Mouse (Mus musculus): Measurements from ENCODE around the gene Atxn1l. TPM values are rescaled to one million over a fixed set of nuclear protein-coding genes. Genes with fewer than 3 reads are reported as not detected.

The Atxn1l gene
- polyA plus RNA-seq, 1 experiment: 24.5 TPM

GRCm38 (mm10) chr8:109705320-109706075 lies 32.0 kb downstream of the Atxn1l start, which contains the start of gene Zfp821:
Gene Zfp821, plus strand, starts transcription at chr8:109705546.
- Histone ChIP-seq H3K4me3 (replicated peaks; ENCODE audit: extremely low read depth, low read depth, low read length) (peak within 1 kb of the TSS; percentile 65), H3K4me1 (ENCODE audit: control insufficient read depth, insufficient read depth, low read length) (0 out of 2 replicates have a peak, but pooled peaks cover 7% of the 10 kb centered on the region)
- TF ChIP-seq POLR2A (IDR thresholded peaks at IDR 0.05; ENCODE audit: borderline replicate concordance, extremely low read depth, low read depth, low read length): peak; percentile 49; the same call in 1 of the 2 replicates
- no peak for TF ChIP-seq CTCF (IDR thresholded peaks at IDR 0.05; ENCODE audit: insufficient read depth, low read length)
- peak; percentile 91 for DNase-seq
- under 1% methylated on average over 84 of the region's 100 CpGs for WGBS

- TF ChIP-seq CTCF (IDR thresholded peaks at IDR 0.05; ENCODE audit: insufficient read depth, low read length) (no peak), POLR2A (IDR thresholded peaks at IDR 0.05; ENCODE audit: borderline replicate concordance, extremely low read depth, low read depth, low read length) (no peak)
- 8% methylated on average over 24 of the region's 24 CpGs for WGBS
- DNase-seq: peak; percentile 55
- Histone ChIP-seq H3K4me1 (ENCODE audit: control insufficient read depth, insufficient read depth, low read length) (0 out of 2 replicates have a peak, but pooled peaks cover 7% of the 10 kb centered on the region), H3K4me3 (replicated peaks; ENCODE audit: extremely low read depth, low read depth, low read length) (peak overlapping the region; percentile 65)
Observed at GRCm38 (mm10) chr8:109704565-109705319, 32.8 kb downstream of the Atxn1l start.

GRCm38 (mm10) chr8:109698477-109698876 lies 39.1 kb downstream of the Atxn1l start:
- TF ChIP-seq CTCF (IDR thresholded peaks at IDR 0.05; ENCODE audit: insufficient read depth, low read length) (no peak), POLR2A (IDR thresholded peaks at IDR 0.05; ENCODE audit: borderline replicate concordance, extremely low read depth, low read depth, low read length) (no peak)
- Histone ChIP-seq H3K4me3 (replicated peaks; ENCODE audit: extremely low read depth, low read depth, low read length) (no peak overlapping the region), H3K4me1 (ENCODE audit: control insufficient read depth, insufficient read depth, low read length) (no peaks in the 10 kb centered on the region)
- no peak for DNase-seq
- 89% methylated on average over 3 of the region's 3 CpGs for WGBS

GRCm38 (mm10) chr8:109697754-109698153 lies 39.8 kb downstream of the Atxn1l start:
- TF ChIP-seq CTCF (IDR thresholded peaks at IDR 0.05; ENCODE audit: insufficient read depth, low read length) (no peak), POLR2A (IDR thresholded peaks at IDR 0.05; ENCODE audit: borderline replicate concordance, extremely low read depth, low read depth, low read length) (no peak)
- Histone ChIP-seq H3K4me1 (ENCODE audit: control insufficient read depth, insufficient read depth, low read length) (no peaks in the 10 kb centered on the region), H3K4me3 (replicated peaks; ENCODE audit: extremely low read depth, low read depth, low read length) (no peak overlapping the region)
- WGBS: 71% methylated on average over 1 of the region's 1 CpGs
- no peak for DNase-seq

GRCm38 (mm10) chr8:109694154-109694553 lies 43.4 kb downstream of the Atxn1l start:
- TF ChIP-seq POLR2A (IDR thresholded peaks at IDR 0.05; ENCODE audit: borderline replicate concordance, extremely low read depth, low read depth, low read length) (no peak), CTCF (IDR thresholded peaks at IDR 0.05; ENCODE audit: insufficient read depth, low read length) (no peak)
- no peak overlapping the region for H3K4me3 ChIP-seq (replicated peaks; ENCODE audit: extremely low read depth, low read depth, low read length)
- DNase-seq: no peak
- WGBS: 56% methylated on average over 6 of the region's 6 CpGs
- H3K4me1 ChIP-seq (ENCODE audit: control insufficient read depth, insufficient read depth, low read length): peaks cover 9% of the 10 kb centered on the region; the same call in 1 of the 2 replicates

- TF ChIP-seq CTCF (IDR thresholded peaks at IDR 0.05; ENCODE audit: insufficient read depth, low read length): no peak
- peak; percentile 94 for TF ChIP-seq POLR2A (IDR thresholded peaks at IDR 0.05; ENCODE audit: borderline replicate concordance, extremely low read depth, low read depth, low read length)
- peaks cover 9% of the 10 kb centered on the region; the same call in 1 of the 2 replicates for H3K4me1 ChIP-seq (ENCODE audit: control insufficient read depth, insufficient read depth, low read length)
- DNase-seq: peak; percentile 99
- WGBS: under 1% methylated on average over 57 of the region's 57 CpGs
- peak within 1 kb of the TSS; percentile 79 for H3K4me3 ChIP-seq (replicated peaks; ENCODE audit: extremely low read depth, low read depth, low read length)
Observed at GRCm38 (mm10) chr8:109693146-109693900, 44.2 kb downstream of the Atxn1l start, which contains the start of gene Ist1. Gene Ist1, minus strand, starts transcription at chr8:109693260.

GRCm38 (mm10) chr8:109692443-109693145 lies 44.9 kb downstream of the Atxn1l start:
- Histone ChIP-seq H3K4me3 (replicated peaks; ENCODE audit: extremely low read depth, low read depth, low read length) (peak overlapping the region; percentile 79), H3K4me1 (ENCODE audit: control insufficient read depth, insufficient read depth, low read length) (peaks cover 9% of the 10 kb centered on the region; the same call in 1 of the 2 replicates)
- TF ChIP-seq POLR2A (IDR thresholded peaks at IDR 0.05; ENCODE audit: borderline replicate concordance, extremely low read depth, low read depth, low read length) (no peak), CTCF (IDR thresholded peaks at IDR 0.05; ENCODE audit: insufficient read depth, low read length) (no peak)
- DNase-seq: no peak
- WGBS: under 1% methylated on average over 38 of the region's 38 CpGs

GRCm38 (mm10) chr8:109691769-109692168 lies 45.8 kb downstream of the Atxn1l start:
- no peak for TF ChIP-seq POLR2A (IDR thresholded peaks at IDR 0.05; ENCODE audit: borderline replicate concordance, extremely low read depth, low read depth, low read length)
- no peak for TF ChIP-seq CTCF (IDR thresholded peaks at IDR 0.05; ENCODE audit: insufficient read depth, low read length)
- Histone ChIP-seq H3K4me3 (replicated peaks; ENCODE audit: extremely low read depth, low read depth, low read length) (peak overlapping the region; percentile 1), H3K4me1 (ENCODE audit: control insufficient read depth, insufficient read depth, low read length) (peaks cover 9% of the 10 kb centered on the region; the same call in 1 of the 2 replicates)
- no peak for DNase-seq
- WGBS: 27% methylated on average over 5 of the region's 5 CpGs
